Mouse (Mus musculus) myocyte (in vitro differentiated cells): ENCODE measurements around the gene Gm20075.

Experiments
- CEBPB ChIP-seq: IDR thresholded peaks from 2 replicates; pipeline ENCODE4 v1.6.1; 2011; ENCODE audit warnings: mild to moderate bottlenecking, moderate library complexity; ENCODE audit not compliant: poor library complexity, insufficient read depth, severe bottlenecking
- E2F4 ChIP-seq: IDR thresholded peaks from one replicate; pipeline ENCODE4 v1.6.1; 2011; ENCODE audit warnings: mild to moderate bottlenecking, control low read depth, moderate library complexity; ENCODE audit not compliant: insufficient read depth
- MAX ChIP-seq: IDR thresholded peaks from one replicate; pipeline ENCODE4 v1.6.1; 2011; ENCODE audit warnings: low read depth, mild to moderate bottlenecking, control low read depth
- MYOD1 ChIP-seq, 3 experiments: IDR thresholded peaks; one replicate each; pipeline ENCODE4 v1.6.1; 2011; ENCODE audit warnings: control low read depth in 2 of 3, low read depth in 2 of 3, mild to moderate bottlenecking in 2 of 3, moderate library complexity in 1 of 3; ENCODE audit not compliant: insufficient read length in 2 of 3, control insufficient read depth in 1 of 3
- MYOG ChIP-seq, 3 experiments: IDR thresholded peaks; one replicate each; pipeline ENCODE4 v1.6.1; 2011; ENCODE audit warnings: control low read depth in 2 of 3, low read depth in 2 of 3, mild to moderate bottlenecking in 2 of 3; ENCODE audit not compliant: insufficient read length in 2 of 3, control insufficient read depth in 1 of 3, insufficient read depth in 1 of 3
- POLR2A ChIP-seq: IDR thresholded peaks from one replicate; pipeline ENCODE4 v1.6.1; 2011; ENCODE audit warnings: low read depth, mild to moderate bottlenecking, control low read depth, moderate library complexity; ENCODE audit not compliant: insufficient read length
- POLR2AphosphoS2 ChIP-seq: IDR thresholded peaks from one replicate; pipeline ENCODE4 v1.6.1; 2011; ENCODE audit warnings: low read depth, control low read depth; ENCODE audit not compliant: insufficient read length
- REST ChIP-seq: IDR thresholded peaks from one replicate; pipeline ENCODE4 v1.6.1; 2011; ENCODE audit warnings: mild to moderate bottlenecking, control low read depth, moderate library complexity; ENCODE audit not compliant: insufficient read depth, insufficient read length
- SRF ChIP-seq: IDR thresholded peaks from one replicate; pipeline ENCODE4 v1.6.1; 2011; ENCODE audit warnings: low read depth; ENCODE audit not compliant: control insufficient read depth, insufficient read length
- TCF12 ChIP-seq: IDR thresholded peaks from one replicate; pipeline ENCODE4 v1.6.1; 2011; ENCODE audit warnings: mild to moderate bottlenecking, control low read depth; ENCODE audit not compliant: poor library complexity, insufficient read depth, severe bottlenecking
- TCF3 ChIP-seq: IDR thresholded peaks from one replicate; pipeline ENCODE4 v1.6.1; 2011; ENCODE audit warnings: low read depth, control low read depth; ENCODE audit not compliant: insufficient read length
- USF1 ChIP-seq: IDR thresholded peaks from one replicate; pipeline ENCODE4 v1.6.1; 2011; ENCODE audit warnings: low read depth, mild to moderate bottlenecking, control low read depth, moderate library complexity

DNA sequence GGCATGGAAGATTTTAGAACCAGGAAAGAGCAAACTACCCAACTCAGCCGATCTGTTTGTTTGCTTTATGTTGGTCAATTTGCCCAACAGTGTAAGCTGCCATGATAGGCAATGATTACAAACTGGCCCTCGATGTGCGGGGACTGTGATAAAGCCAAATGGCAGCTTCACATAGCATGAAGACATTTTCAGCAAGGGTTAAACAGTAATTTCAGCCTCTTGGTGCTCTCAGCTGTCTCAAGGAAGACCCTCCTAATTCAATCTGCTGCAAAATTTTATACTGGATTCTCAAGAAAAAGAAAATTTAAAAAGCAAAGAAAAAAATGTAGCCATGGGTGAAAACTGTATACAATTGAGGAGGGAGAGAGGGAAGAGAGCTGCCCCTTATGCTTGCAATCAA is 47.9 kb upstream of the Gm20075 start:
- TF ChIP-seq MAX (no peak), POLR2A (no peak), E2F4 (no peak), TCF12 (no peak), USF1 (no peak), MYOD1 (IDR thresholded peaks at IDR 0.05; ENCODE audit: control insufficient read depth in 1 of 3, insufficient read length in 2 of 3, low read depth in 2 of 3) (no peak), MYOG (IDR thresholded peaks at IDR 0.05; ENCODE audit: control insufficient read depth in 1 of 3, insufficient read depth in 1 of 3, insufficient read length in 2 of 3, low read depth in 2 of 3) (no peak), SRF (no peak), POLR2AphosphoS2 (no peak), CEBPB (no peak), REST (no peak), TCF3 (no peak)
